Mouse (Mus musculus): Measurements from ENCODE around the gene Spock1. TPM values are rescaled to one million over a fixed set of nuclear protein-coding genes. Genes with fewer than 3 reads are reported as not detected.

Spock1 gene
- polyA plus RNA-seq, 1 experiment from 2014 or later = 1.1 TPM

DNA sequence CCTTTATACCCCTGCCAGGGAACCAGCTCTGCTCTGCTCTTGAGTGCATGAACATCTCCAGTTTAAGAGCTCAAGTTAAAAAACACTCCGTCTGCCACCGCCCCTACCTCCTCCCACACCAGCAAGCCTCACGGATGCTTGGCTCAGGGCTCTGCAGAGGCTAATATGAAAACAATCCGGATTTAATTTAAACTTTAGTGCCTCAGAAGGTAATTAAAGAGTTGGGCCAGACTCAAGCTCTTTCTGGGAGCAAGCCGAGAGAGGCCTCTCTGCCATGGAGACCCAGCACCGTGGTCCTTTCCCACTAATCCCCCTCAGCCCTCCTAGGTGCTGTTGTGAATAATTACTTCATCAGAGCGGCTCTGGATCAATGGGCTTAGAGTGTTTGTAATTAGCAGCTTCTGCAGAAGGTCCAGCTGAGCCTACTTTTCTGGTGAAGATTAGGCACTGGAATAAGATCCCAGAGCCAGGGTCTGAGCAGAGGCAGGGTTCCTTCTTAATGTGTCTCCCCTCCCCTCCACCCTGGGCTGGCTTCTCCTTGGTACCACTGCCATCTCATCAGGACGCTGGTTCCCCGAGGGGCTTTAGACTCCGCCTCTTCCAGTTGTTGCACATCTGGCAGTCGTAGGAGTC lies 457.8 kb downstream of the Spock1 start:
- Histone ChIP-seq H3K4me3 (ENCODE audit: low read depth, low read length) (no peak overlapping the region), H3K4me2 (replicated peaks; ENCODE audit: low read depth) (no peak overlapping the region), H3K27ac (ENCODE audit: low read depth, low read length) (no peak overlapping the region), H3K9ac (ENCODE audit: low read depth, low read length) (no peak overlapping the region), H3K9me3 (ENCODE audit: control insufficient read depth) (no peaks in the 10 kb centered on the region), H3K36me3 (ENCODE audit: control insufficient read depth, insufficient read depth) (no peaks in the 10 kb centered on the region), H3K4me1 (replicated peaks; ENCODE audit: control insufficient read depth, insufficient read depth, low read length) (no peaks in the 10 kb centered on the region), H3K27me3 (replicated peaks; ENCODE audit: control insufficient read depth, insufficient read depth, low read length) (no peaks in the 10 kb centered on the region)
- no peak for TF ChIP-seq CTCF (IDR thresholded peaks at IDR 0.05; ENCODE audit: low read depth)
- no peak for ATAC-seq
- WGBS = 49% methylated on average over 11 of the region's 11 CpGs

DNA sequence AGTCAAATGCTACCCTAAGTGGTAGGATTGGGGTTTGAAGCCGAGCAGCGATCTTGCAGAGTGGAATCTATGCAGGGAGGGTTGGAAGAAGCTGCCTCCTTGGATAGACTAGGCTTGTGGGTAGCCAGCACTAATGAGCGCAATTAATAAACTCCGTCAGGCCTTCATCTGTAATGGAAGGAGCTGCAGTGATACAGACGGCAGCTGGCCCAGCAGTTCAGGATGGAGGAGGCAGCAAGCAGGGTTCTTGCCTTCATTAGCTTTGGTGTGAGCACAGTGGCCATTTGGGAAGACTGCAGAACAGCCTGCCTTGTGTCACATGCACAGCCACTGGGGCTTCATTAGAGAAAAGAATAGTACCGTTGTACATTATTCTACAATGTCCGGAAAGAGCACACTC lies 459.2 kb downstream of the Spock1 start:
- WGBS = 87% methylated on average over 7 of the region's 7 CpGs
- H3K27ac ChIP-seq (ENCODE audit: low read depth, low read length) = no peak overlapping the region

DNA sequence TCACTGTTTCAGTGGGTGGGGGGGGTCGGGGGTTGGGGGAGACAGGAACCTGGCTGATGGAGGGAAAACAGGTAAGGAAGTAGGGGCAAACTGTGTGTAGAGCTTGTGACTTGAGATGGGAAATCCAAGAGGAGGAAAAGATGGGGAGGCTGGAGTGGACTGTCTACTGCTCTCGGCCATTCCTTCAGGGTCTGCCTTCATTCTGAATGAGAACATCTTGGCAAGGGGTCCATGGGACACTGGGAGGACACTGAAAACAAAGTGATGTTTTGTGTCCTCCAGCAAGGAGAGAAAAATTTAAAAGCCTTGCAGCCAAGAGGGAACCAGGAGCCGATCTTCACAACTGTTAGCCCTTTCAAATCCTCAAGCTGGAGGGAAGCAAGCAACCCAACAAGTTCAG lies 463.2 kb downstream of the Spock1 start:
- no peaks in the 10 kb centered on the region for H3K36me3 ChIP-seq (ENCODE audit: control insufficient read depth, insufficient read depth)
- H3K4me3 ChIP-seq (ENCODE audit: low read depth, low read length) = no peak overlapping the region
- TF ChIP-seq CTCF (IDR thresholded peaks at IDR 0.05; ENCODE audit: low read depth) = no peak
- H3K4me2 ChIP-seq (replicated peaks; ENCODE audit: low read depth) = no peak overlapping the region
- H3K9ac ChIP-seq (ENCODE audit: low read depth, low read length) = no peak overlapping the region
- H3K9me3 ChIP-seq (ENCODE audit: control insufficient read depth) = no peaks in the 10 kb centered on the region
- 75% methylated on average over 3 of the region's 3 CpGs for WGBS
- no peak for ATAC-seq
- H3K27me3 ChIP-seq (replicated peaks; ENCODE audit: control insufficient read depth, insufficient read depth, low read length) = no peaks in the 10 kb centered on the region
- no peaks in the 10 kb centered on the region for H3K4me1 ChIP-seq (replicated peaks; ENCODE audit: control insufficient read depth, insufficient read depth, low read length)
- no peak overlapping the region for H3K27ac ChIP-seq (ENCODE audit: low read depth, low read length)

More for the DNA sequence above, 459.2 kb downstream of the Spock1 start:
- Histone ChIP-seq H3K9ac (ENCODE audit: low read depth, low read length) (no peak overlapping the region), H3K4me1 (replicated peaks; ENCODE audit: control insufficient read depth, insufficient read depth, low read length) (no peaks in the 10 kb centered on the region), H3K36me3 (ENCODE audit: control insufficient read depth, insufficient read depth) (no peaks in the 10 kb centered on the region), H3K27me3 (replicated peaks; ENCODE audit: control insufficient read depth, insufficient read depth, low read length) (no peaks in the 10 kb centered on the region), H3K9me3 (ENCODE audit: control insufficient read depth) (no peaks in the 10 kb centered on the region), H3K4me2 (replicated peaks; ENCODE audit: low read depth) (no peak overlapping the region), H3K4me3 (ENCODE audit: low read depth, low read length) (no peak overlapping the region)
- no peak for TF ChIP-seq CTCF (IDR thresholded peaks at IDR 0.05; ENCODE audit: low read depth)
- ATAC-seq = no peak

DNA sequence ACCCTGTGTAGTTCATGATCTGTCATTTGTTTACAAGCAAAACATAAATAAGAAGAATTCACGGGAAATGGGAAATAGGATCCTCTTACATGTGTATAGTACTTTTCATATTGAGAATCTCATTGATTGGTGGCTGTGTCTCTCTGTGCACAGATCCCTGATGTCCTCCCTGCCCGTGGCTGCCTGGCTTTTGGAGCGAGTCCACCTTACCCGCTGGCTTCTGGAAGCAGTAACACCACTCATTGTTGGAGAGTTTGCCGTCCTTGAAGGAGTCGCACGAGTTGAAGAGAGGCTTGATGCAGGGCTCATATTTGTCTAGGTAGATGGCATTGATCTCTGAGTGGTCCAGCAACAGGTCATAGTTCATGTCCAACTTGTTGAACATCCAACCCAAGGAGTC lies 468.0 kb downstream of the Spock1 start:
- no peak for ATAC-seq
- TF ChIP-seq CTCF (IDR thresholded peaks at IDR 0.05; ENCODE audit: low read depth) = no peak

DNA sequence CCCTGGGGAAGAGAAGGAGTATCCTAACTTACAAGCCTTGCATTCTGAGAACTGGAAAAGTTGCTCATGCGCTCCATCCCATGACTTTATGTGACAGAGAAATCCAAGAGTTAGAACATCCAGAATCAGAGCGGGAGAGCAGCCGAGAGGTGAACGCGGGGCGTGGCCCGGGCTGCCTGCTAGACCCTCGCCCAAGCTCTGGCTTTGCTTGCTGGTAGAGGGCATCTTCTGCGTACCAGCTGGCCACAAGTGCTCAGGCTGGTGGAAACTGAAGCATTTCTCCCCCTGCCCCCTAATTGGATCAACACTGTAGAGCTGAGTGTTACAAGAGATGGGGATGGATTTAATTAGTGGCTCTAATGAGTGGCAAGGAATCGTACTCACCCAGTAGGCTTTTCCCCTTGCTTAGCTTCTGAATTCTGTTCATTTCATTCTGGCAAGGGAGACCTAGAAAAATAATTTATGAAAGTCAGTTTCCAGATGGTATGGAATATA lies 472.4 kb downstream of the Spock1 start:
- Histone ChIP-seq H3K27me3 (replicated peaks; ENCODE audit: control insufficient read depth, insufficient read depth, low read length) (no peaks in the 10 kb centered on the region), H3K9ac (ENCODE audit: low read depth, low read length) (no peak overlapping the region), H3K4me3 (ENCODE audit: low read depth, low read length) (no peak overlapping the region), H3K36me3 (ENCODE audit: control insufficient read depth, insufficient read depth) (no peaks in the 10 kb centered on the region), H3K4me1 (replicated peaks; ENCODE audit: control insufficient read depth, insufficient read depth, low read length) (no peaks in the 10 kb centered on the region), H3K27ac (ENCODE audit: low read depth, low read length) (no peak overlapping the region), H3K9me3 (ENCODE audit: control insufficient read depth) (no peaks in the 10 kb centered on the region), H3K4me2 (replicated peaks; ENCODE audit: low read depth) (no peak overlapping the region)
- TF ChIP-seq CTCF (IDR thresholded peaks at IDR 0.05; ENCODE audit: low read depth) = no peak
- WGBS = 90% methylated on average over 10 of the region's 10 CpGs
- no peak for ATAC-seq

More for the DNA sequence above, 468.0 kb downstream of the Spock1 start:
- no peaks in the 10 kb centered on the region for H3K9me3 ChIP-seq (ENCODE audit: control insufficient read depth)
- H3K4me2 ChIP-seq (replicated peaks; ENCODE audit: low read depth) = no peak overlapping the region
- H3K36me3 ChIP-seq (ENCODE audit: control insufficient read depth, insufficient read depth) = no peaks in the 10 kb centered on the region
- no peak overlapping the region for H3K27ac ChIP-seq (ENCODE audit: low read depth, low read length)
- H3K9ac ChIP-seq (ENCODE audit: low read depth, low read length) = no peak overlapping the region
- H3K27me3 ChIP-seq (replicated peaks; ENCODE audit: control insufficient read depth, insufficient read depth, low read length) = no peaks in the 10 kb centered on the region
- WGBS = 81% methylated on average over 7 of the region's 7 CpGs
- H3K4me3 ChIP-seq (ENCODE audit: low read depth, low read length) = no peak overlapping the region
- H3K4me1 ChIP-seq (replicated peaks; ENCODE audit: control insufficient read depth, insufficient read depth, low read length) = no peaks in the 10 kb centered on the region

DNA sequence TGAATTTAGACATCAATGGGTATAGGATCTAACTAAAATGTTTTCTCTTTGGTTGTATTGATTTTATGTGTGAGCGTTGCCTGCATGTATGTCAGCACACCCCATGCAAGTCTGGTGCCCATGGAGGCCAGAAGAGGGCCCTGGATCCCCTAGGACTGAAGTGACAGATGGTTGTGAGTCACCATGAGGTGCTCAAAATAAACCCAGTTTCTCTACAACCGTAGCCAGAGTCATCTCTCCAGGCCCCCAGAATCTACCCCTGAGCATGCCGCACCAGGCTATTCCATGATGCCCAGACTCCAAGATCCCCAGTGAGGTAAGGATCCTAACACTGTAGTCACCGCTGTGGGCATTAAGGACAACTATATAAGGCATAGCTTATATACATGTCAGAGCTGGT lies 474.3 kb downstream of the Spock1 start:
- H3K9me3 ChIP-seq (ENCODE audit: control insufficient read depth) = no peaks in the 10 kb centered on the region
- ATAC-seq = no peak
- H3K4me2 ChIP-seq (replicated peaks; ENCODE audit: low read depth) = no peak overlapping the region
- TF ChIP-seq CTCF (IDR thresholded peaks at IDR 0.05; ENCODE audit: low read depth) = no peak
- H3K27me3 ChIP-seq (replicated peaks; ENCODE audit: control insufficient read depth, insufficient read depth, low read length) = no peaks in the 10 kb centered on the region
- H3K9ac ChIP-seq (ENCODE audit: low read depth, low read length) = no peak overlapping the region
- no peak overlapping the region for H3K27ac ChIP-seq (ENCODE audit: low read depth, low read length)
- WGBS = 88% methylated on average over 4 of the region's 4 CpGs
- H3K4me1 ChIP-seq (replicated peaks; ENCODE audit: control insufficient read depth, insufficient read depth, low read length) = no peaks in the 10 kb centered on the region
- no peaks in the 10 kb centered on the region for H3K36me3 ChIP-seq (ENCODE audit: control insufficient read depth, insufficient read depth)
- no peak overlapping the region for H3K4me3 ChIP-seq (ENCODE audit: low read depth, low read length)
